Mouse (Mus musculus) lung, adult 18-20 months (tissue): ENCODE results near the gene Il18bp.
"Not testable (repeated sequence)": the region's sequence is repeated elsewhere in the genome, so short reads cannot be mapped to it uniquely, and the experiment has no call there.

Source experiments
- DNase-seq, 2 experiments: peaks; one replicate each; pipeline ENCODE4 v3.0.0; 2022; ENCODE audit warnings: mixed read lengths in 2 of 2

Gene Il18bp

DNA sequence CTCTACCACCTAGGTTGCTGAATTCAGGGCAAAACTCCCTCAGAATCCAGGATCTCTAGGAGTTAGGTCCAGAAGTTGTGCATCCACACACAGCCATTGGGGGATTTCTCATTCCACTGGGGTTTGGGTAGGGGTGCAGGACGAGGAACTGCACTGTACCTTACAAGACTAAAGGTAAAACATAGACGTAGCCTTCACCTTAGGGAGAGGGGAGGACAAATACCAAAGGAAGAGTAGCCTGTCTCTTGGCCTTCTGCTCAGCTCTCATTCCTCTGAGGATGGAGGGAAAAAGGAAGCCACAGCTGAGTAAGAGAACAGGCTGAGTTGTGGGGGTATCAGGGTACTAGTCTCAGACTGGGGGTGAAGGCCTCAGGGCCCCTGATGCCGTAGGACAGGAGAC lies at the start of gene Il18bp:
Gene Il18bp (minus strand): TSS at position 101 of the 400 bp plus-strand sequence.
- DNase-seq = no peak

DNA sequence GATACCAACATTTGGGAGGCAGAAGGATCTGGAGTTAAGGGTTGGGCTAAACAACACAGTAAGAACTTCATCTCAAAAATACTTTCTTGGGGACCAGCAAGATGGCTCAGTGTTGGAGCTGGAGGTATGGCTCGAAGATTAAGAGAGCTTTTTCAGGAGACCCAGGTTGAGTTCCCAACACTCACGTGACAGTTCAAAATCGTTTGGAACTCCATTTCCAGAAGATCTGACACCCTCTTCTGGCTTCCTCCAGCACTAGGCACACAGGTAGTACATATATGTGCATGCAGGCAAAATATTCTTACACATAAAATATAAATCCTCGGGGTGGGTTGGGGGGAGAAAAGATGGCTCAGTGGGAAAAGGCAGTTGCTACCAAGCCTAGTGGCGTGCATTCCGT lies 47.9 kb upstream of the Il18bp start:
- DNase-seq = no peak

DNA sequence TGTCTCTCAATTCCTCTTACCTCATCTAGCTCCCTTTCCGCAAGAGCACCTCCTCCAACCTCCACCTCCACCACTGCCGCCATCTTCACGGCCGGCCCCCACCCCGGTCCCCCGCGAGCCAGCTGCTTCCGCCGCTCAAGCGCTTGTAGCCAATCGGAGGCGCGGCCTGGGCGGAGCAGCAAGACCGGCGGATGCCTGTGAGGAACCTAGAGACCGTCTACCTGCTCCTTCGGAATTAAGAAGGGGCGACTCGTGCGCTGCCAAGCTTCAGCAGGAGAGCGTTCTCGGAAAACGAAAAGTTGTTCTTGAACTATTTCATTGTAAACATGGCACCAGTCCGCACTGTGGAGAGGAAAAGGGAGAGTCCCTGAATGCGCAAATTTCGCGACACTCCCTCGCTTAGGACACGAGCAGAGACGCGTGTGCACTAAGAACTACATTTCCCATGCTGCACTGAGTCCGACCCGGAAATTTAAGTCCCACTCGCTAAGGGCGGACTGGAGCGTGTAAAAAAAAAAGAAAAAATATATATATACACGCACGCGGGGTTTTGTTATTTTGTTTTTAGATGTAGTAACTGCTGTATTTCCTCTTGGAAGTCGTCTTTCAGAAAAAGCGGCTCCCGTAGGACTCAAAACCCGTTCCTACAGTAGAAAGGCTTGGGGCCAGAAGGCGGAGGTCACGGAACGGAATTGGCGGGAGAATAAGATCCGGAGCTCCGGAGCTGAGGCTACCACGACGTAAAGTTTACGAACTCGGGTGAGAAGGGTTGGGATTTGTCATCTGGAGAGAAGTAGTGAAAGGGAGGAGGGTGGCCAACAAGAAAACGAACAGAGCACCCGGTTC lies 46.8 kb upstream of the Il18bp start, which contains the start of the genes Rnf121, Xndc1 and Xntrpc:
Gene Rnf121 (minus strand): TSS at position 424 of the 846 bp plus-strand sequence.
Gene Xndc1 (plus strand): TSS at position 466 of the 846 bp plus-strand sequence.
Gene Xntrpc (plus strand): TSS at position 668 of the 846 bp plus-strand sequence.
- DNase-seq = peak; percentile 93

DNA sequence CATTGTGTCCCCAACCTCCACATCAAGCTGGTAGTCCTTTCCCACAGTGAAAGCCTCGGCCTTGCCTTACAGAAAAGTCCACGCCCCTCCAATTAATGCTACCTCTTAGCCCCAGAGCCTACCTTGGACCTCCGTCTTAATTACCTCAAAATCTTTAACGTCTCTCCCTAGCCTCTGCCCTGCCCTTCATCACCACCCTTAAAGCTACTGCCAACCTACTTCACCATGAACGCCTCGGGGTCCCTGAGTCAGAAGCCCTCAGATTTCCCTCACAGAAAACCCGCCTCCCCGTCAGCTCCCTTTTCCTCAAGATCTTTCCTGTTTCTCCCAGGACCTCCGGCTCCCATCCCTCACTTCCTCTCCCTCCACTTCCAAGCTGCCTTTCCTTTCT lies 46.2 kb upstream of the Il18bp start:
- no peak for DNase-seq

DNA sequence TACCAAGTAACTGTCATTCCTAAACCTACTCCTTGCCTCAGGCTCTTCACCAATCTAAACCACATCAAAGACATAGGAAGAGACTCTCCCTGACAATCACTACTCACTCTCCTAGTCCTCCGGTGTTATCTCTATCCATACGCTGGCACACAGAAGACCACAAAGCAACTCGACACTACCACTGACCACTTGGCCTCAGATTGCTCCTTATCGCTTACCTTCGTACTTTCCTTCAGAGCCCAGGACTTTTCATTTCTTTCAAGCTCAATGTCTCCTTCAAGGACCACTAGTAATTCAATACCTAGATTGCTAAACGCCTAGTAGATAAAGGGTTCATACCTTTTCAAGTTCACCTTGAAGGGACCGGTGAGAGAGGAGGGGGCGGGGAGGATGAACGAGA lies 45.4 kb upstream of the Il18bp start:
- no peak for DNase-seq

DNA sequence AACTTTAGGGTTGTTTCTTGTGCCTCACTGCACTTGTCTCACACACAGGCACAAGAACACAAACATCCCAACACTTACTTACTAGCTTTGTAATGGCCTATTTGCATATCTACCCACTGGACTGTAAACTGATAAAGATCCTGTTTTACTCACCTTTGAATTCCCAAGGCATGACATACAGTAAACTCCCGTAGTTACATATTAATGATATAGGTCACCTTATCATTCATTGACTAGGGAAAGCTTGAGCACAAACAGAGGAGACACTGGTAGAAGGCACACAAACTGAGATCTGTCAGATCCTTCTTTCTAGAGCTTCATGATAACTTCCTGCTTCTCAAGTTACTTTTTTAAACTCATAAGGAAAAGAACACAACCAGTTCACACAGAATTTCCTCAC lies 43.7 kb upstream of the Il18bp start:
- DNase-seq = no peak

DNA sequence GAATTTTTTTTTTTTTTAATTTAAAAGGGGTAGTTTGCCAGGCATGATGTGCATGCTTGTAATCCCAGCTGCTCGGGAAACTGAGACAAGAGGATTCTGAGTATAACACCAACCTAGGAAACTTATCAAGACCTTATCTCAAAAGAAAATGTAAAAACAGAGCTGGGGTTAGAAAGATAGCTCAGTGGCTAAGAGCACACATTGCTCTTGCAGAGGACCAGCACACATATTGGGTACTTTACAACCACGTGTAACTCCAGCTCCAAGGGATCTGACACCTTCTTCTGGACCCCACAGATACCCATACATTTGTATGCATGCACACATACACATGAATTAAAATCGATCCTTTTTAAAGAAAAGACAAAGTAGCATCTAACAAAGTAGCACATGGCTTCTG lies 42.9 kb upstream of the Il18bp start:
- no peak for DNase-seq

DNA sequence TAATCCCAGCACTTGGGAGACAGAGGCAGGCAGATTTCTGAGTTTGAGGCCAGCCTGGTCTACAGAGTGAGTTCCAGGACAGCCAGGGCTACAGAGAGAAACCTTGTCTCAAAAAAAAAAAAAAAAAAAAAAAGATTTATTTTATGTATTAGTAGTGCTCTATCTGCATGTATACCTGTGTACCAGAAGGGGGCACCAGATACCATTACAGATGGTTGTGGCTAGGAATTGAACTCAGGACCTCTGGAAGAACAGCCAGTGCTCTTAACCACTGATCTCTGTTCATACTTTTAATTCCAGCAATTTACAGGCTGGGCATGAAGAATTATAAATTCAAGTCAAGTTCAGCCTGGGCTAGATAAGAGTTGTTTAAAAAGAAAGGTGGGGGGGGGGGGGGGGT lies 30.0 kb upstream of the Il18bp start:
- not testable (repeated sequence) for DNase-seq

DNA sequence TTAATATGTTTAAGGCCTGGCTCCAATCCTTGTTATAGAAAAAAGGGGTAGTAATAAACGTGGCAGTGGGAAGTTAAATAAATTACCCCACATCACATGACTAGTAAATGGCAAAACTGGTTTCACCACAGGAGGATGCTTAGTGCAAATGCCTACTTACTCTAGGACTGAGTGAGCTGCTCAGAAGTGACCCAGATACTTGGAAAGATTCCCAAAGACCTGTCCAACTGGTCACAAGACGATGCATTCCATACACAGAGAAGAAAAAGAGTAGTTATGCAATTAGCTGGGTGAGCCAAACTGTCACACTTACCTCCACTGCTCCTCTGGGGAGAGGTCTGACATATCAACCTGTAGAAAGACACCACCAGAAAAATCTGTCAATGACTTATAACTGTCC lies 23.8 kb upstream of the Il18bp start:
- peak in 1 of 2 experiments; percentile 67 for DNase-seq

DNA sequence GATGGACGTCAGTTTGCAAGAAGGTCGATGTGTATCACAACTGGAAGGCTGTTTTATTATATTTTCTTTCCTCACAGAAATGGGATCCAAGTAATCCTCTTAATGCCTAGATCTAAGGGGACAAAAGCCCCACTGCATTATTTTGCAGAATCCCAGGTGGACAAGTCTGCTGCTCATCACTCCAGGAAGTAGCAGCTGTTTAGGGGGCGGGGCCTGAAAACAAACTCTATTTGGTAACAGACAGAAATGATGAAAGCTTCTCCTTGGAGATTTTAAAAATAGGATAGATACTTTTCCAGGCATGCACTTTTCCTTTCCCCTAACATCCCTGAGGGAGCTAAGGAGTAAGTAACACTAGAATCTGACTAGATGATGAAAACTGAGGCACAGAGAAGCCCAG lies 18.8 kb upstream of the Il18bp start:
- no peak for DNase-seq

DNA sequence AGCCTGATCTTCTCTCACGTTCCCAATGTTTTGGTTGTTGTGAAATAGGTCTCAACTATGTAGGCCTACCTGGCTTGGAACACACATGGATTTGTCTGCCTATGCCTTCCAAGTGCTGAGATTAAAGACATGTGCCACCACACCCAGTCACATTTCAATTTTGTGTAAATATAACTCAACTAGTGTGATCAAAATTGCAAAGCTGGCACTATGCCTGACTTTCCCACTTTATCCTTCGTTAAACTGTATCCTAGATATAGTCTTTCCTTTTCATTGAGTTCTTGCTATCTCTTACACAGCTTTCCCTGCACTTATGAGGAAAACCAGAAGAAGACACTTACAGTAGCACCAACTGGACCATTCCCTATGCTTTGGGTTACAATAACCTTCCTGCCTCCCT lies 17.0 kb upstream of the Il18bp start:
- no peak for DNase-seq

DNA sequence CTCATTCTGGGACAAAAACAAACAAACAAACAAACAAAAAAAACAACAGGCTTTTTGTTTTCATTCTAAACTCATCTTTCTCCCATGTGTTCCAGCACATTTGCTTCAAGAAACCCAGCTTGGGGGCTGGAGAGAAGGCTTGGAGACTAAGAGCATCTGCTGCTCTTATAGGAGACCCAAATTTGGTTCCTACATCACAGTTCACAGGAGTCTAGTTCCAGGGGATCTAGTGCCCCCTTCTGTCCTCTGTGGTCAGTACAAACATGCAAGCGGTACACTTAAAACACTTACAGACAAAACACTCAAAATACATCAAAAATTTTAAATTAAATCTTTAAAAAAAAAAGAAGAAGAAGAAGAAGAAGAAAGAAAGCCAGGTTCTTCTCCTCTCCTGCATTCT lies 16.4 kb upstream of the Il18bp start:
- DNase-seq = no peak

DNA sequence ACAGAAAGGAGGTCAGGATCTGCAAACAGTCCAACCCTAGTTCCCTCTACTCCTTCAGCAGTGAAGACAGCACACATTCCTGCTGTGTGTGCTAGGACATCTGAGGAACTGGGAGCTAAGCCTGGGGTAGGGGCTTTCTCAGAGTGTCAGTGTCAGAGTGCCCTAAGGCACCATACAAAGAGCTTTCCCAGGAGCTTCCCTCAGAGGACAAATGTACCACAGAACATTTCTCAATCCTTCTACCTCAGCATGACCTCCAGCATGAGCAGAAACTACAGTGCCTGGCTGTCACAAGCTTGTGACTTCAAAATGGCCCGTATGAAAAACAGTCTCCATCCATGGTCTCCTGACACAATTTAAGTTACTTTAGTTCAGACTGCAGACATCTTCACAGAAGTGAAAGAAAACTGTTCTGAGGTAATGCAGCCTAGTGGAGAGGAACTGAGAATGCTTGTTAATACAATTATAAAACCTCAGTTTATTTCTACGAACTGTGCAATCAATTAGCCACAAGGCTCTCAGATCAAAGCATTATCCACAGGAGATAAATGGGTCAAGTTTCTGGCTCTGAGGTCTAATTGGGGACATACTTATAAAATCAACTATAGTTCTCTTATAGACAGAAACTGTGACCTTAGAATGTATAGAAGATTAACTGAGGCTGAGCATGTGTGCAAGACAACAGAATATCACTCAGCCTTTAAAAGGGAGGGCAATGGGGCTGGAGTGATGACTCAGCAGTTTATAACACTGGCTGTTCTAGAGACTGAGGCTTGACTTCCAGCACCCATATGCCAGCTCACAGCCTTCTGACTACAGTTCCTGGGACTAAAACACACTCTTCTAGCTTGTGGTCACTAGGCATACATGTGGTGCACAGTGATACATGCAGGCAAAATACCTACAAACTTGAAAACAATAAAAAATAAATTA lies 7.0 kb upstream of the Il18bp start:
- no peak for DNase-seq

DNA sequence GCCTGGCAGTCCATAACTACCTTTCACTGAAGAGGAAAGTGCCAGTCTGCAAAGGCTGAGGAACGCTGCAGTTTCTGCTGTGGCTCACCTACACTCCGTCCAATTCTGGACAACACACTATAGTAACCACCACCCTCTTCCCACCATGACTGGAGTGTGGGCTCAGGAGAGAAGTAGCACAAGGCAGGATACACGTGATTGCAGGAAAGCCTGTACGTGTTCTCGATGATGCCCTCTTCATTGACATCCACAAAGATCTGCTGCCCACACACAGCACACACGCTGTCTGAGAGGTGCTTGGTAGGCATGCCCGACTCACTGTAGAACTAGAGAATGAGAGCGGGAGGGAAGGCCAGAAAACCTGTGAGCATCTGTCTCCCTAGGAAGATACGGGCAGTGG lies 5.3 kb upstream of the Il18bp start:
- no peak for DNase-seq

DNA sequence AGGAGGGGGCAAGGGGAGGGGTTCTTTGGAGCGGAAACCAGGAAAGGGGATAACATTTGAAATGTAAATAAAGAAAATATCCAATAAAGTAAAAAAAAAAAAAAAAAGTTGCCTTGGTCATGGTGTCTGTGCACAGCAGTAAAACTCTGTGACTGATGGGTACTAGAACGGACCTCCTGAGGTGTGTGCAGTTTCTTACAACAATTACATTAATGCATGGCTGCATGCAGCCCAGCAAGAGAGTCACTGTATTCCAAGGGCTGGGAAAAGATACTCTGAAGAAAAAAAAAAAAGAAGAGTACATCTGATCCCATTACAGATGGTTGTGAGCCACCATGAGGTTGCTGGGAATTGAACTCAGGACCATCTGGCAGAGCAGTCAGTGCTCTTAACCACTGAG lies 2.4 kb upstream of the Il18bp start:
- DNase-seq = not testable (repeated sequence)

DNA sequence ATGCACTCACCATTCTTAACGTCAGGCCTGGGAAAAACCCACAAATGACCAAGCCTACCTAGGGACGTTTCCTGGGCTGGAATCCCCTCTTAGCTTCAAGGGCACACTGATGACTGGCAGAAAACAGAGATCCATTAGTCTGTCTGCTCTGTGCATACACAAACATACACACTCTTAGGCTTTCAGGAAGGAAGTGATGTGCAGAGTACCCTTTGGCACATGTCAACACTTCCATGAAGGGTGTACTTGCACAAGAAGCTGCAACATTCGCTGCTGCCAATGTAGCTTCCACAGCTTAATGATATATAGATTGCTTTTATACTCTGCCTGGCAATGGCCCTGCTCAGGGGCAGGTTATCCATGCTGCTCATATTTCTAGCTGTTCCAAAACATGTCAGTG lies 872 bp upstream of the Il18bp start:
- DNase-seq = no peak

DNA sequence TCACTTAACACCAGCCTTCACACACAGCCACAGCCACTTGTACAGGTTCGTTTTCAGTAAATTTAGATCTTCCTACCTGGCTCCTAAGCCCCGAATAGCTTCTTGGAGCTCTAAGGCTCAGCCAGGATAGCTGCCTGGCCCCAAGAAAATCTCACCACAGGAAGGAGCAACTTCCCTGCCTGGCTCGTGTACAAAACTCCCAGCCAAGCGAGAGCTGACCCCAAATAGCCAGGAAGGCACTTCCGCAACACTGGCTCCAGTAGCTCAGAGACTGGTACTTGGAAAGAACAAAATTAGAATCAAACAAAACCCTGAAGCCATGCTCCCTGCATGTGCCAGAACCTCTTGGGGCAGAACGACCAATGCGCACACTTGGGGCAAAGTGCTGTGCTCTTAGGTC lies 456 bp downstream of the Il18bp start:
- DNase-seq = peak; percentile 28 to 30

DNA sequence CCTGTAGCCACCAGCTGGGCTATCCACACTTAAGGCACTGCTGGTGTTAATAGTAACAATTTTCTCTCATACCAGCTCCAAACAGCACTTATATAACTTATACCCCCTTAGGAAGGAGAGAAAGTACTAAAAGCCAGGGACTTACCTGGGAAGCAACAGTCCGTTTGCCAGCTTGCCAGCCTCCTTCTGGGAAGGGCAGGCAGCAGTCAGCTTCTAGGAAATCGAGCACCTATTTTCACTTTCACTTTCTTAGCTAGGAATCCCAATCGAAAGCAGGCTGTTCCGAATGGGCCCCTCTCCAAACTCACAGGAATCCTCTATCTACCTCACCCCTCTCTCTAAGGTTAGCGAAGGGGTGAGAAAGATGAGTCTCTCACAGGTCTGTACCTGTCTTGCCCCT lies 1.0 kb downstream of the Il18bp start:
- DNase-seq = peak; percentile 41

DNA sequence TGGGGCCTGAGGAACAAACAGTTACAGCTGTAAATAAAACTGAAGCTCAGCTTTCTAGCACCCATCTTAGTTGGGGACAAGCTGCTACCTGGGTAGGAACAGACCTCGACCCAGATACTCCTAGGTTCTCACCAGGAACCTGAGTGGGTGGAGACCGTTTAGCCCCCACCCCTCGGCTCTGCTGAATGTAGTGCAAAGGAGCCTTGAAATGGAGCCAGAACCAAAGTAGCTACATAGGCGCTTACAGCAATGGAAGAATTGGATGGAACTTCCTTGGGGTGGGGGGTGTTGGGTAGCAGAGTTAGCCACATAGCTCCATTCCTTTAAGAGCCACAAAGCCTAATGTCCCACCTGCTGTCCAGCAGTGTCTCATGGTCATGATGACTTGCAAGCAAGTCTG lies 1.6 kb downstream of the Il18bp start:
- no peak for DNase-seq

DNA sequence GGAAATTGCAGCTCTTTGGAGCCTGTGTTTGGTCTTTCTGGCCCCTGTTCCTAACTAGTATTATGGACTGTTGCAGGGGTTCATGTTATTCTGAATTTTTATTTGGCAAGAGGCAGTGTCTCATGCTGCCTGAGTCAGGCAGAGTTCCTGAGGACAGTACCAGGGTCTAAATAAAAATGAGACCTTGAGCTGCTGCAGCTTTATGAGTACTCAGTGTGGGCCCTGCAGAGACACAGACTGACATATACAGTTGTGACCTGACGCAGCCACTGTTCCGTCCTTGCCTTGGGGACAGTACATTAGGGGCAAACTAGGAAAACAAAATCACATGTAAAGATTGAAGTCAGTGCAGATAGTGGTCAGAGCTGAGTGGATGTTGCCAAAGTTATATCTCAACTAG lies 3.5 kb downstream of the Il18bp start:
- DNase-seq = no peak

DNA sequence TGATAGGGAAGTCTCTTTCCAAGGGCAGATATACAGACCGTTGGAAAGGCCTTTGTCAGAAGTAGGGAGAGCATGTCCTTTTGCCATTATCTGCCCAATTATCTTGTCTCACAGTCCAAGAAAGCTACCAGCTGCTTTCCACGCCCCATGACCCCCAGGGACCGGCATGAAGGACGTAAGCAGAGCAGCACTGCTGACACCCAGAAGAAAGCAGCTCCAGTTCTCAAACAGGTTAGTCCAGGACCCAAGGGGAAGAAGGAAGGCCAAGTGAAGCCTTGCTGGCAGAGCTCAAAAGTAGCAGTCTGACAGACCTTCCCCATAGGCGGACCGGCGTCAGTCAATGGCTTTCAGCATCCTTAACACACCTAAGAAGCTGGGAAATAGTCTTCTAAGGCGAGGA lies 5.1 kb downstream of the Il18bp start:
- no peak for DNase-seq

DNA sequence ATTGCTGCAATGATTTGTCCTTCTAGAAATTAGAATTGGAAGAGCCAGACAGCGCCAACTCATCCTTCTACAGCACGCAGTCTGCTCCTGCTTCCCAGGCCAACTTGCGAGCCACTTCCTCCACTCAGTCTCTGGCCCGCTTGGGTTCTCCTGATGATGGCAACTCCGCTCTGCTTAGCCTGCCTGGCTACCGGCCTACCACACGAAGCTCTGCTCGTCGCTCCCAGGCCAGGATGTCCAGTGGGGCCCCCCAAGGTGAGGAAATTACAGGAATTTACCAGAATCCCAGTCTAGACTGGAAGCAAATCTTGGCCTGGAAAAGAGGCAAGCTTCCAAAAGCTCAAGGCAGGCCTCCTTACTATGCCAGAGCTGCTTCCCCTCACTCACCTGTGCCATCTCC lies 6.6 kb downstream of the Il18bp start:
- DNase-seq = no peak

DNA sequence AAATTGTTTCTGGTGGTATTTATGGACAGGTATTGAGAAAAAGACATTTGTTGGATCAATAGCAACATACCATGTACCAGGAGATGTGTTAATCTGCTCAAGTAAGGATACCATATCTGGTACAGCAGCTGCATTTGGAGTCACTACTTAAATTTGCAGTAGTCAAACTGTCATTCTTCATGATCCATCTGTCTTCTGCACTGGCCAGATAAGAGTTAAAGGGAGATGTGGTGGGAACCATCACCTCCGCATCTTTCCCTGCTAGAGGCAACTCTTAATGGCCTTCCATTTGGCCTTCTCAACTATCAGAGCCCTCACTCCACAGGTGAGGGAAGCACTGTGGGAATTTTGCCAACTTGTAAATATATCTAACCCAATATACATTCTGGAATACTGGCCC lies 12.0 kb downstream of the Il18bp start:
- no peak for DNase-seq
